Mouse (Mus musculus) cerebellum, postnatal 36 days (tissue): Measurements from ENCODE around the gene Ppfia3.

Experiments
- DNase-seq, 2 experiments: peaks; one replicate each; pipeline ENCODE4 v3.0.0; 2021 to 2022; ENCODE audit warnings: mixed read lengths in 2 of 2

Gene Ppfia3

DNA sequence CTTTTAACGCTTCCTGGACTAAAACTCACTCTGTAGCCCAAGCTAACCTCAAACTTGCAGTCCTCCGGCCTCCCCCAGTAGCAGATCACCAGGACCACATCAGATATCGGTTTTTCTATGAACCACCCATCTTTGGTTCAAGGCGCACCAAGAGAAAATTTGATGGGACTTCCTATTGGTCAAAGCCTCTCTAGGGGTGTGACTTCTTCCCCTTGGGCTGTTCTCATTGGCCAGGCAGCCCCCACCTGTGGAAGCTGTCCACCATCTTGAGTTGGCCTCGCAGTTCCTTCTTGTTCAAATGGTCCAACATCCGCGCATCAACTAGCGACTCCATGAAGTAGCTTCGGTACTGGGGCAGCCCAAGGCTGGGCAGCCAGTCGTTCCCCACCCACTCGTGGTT, 24.7 kb downstream of the Ppfia3 start:
- DNase-seq: no peak

DNA sequence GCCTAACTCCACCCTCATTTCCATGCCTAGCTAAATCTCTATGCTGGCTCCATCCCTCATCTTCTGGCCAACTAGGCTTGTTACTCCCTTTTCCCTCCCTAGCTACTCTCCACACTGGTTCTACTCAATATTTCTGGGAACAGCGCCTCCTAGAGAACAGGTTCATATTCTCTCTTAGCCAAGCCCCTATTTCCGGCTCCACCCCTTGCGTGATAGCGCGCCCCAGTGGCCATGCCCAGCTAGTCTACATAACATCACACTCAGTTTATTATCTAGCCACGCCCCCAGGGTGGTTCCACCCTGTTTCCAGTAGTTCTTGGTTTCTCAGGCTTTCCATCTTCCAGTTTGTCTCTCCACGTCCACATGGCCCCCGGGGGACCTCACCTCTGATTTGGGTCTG, 25.5 kb downstream of the Ppfia3 start:
- peak; percentile 66 to 72 for DNase-seq

DNA sequence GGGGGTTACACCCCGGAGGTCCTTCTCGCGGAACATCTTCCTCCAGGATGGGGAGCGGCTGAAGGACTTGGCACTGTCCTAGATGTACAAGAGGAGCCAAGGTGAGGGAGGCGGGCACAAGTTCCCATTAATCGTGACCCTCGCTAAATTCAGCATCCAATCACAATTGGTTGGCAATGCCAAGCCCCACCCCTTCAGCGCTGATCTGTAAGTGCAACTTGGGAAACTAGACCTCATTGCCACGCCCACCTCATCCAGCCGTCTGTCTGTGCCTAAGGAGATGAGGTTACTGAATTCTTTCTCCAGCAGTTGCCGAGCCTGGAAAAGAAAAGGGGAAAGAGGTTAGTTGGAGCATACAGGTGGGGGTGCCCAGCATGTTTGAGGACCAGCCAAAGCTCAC, 26.1 kb downstream of the Ppfia3 start:
- no peak for DNase-seq

DNA sequence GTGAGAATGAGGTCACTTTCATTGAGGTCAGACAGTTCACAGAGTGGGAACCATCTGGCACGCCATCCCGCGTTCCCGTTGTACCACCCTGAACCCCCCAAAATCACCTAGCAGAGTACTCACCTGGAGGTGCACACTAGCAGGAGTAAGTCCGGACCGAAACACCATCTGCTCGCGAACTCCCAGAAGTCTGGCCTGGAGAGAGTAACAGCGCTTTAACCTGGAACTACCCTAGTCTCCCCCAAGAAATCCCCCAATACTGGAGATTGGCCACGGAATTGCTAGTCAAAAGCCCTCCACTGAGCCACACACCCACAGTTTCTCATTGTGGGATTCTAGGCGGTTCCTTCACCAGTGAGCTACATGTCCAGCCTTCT, 26.8 kb downstream of the Ppfia3 start:
- DNase-seq: no peak

DNA sequence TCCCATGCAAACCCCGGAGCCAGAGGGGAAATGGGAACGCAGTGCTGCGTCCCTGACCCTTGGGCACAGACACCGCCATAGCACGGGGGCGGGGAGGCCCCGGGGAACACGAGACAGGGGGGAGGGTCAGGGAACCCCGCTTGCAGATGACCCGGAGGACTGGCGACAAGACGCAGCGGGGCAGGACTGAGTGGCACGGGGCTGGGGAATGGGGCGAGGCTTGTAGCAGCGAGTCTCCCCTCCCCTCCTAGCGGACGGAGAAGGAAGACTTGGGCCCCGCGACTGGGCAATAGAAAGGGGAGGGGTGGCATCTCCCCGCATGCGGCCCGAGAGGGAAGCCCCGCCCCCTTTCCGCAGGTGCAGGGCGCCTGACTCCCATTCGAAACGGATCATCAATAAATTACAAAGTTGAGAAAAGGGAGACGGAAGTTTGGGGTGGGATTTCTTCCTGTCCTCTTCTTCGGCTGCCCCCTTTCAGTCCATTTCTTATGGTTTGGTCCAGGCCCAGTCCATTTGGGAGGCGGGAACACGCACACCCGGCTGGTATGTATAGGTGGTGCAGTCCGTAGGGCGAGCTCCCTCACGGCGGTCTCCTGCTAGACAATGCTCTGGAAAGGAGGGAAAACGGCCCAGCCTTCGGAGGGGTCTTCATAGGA, 27.3 kb downstream of the Ppfia3 start:
- peak; percentile 62 to 63 for DNase-seq

DNA sequence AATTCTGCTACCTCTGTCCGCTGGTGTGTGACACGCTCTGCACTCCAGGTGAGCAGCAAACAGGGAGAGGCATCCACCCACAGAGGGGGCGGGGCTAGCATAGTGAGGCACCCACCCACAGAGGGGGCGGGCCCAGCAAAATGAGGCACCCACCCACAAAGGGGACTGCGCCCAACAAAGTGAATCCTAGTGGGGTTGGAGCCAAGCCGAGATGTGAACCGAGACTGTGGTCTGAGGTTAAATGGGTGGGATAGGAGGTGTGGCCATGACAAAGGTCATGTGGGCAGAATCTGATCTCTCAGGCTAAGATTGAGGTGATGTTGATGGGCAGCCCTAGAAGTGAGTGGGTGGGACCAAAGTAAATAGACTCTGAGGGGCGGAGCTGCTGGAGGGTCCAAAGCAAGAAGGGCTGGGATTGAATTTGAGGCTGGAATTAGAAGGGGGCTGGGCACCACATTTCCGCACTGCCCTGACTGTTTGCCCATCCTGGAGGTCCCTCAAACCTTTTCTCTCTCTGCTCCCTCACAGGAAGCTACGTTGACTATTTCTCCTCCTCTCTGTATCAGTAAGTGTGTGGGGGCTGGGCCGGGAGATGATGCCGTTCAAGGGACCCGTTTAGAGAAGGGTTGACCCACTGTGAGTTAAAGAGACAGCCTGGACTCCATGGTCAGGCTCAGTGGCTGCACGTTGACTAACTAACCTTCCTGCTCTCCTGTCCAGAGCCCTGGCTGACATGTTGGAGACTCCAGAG, 28.5 kb downstream of the Ppfia3 start:
- peak in 1 of 2 experiments; percentile 24 for DNase-seq

DNA sequence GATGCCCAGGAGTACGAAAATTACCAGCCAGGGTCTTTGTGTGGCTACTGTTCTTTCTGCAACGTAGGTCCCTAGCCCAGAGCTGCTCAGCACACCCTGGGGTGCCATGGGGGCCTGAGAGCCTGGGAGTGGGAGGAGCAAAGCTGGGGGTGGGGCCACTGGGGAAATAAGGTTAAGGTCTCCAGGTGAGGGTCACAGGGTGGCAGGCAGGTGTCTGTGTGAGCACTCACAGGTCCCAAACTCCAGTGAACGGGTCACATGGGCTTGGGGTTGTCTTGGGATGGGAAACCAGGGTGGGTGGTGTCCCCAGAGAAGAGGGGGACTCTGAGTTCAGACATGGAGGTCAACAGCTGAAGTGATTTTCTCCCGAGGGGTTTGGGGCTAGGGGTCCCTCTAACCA, 29.4 kb downstream of the Ppfia3 start:
- DNase-seq: no peak

DNA sequence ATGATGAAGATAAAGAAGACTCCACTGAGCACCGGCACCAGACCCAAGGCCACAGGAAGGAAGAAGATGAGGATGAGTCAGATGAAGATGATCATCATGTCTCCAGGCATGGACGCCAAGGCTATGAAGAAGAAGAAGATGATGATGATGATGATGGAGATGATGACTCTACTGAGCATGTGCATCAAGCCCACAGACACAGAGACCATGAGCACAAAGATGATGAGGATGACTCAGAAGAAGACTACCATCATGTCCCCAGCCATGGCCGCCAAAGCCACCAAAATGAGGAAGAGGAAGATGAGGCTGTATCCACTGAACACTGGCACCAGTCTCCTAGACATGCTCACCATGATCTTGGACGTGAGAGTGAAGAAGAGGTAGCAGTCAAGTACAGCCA, 30.5 kb downstream of the Ppfia3 start:
- DNase-seq: no peak

DNA sequence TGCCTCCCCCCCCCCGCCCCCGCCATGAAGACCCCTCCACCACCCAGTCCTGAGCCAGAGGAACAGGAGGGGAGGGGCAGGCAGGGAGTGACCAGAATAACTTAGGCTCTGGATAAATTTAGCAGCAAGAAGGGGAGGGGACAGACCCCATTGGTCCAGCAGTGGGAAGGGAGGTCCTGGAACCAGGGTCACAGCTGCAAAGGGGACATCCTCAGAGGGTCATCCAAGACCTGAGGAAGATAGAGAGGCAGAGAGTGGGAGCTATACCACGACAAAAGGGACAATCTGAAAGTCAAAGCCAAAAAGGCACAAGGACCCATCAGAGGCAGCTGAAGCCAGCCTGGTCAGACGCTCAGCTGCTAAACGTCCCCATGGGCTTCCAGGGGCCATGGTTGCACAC, 31.8 kb downstream of the Ppfia3 start, which contains the start of gene Hrc:
TSS of gene Hrc (plus strand) at position 235 of the 400 bp plus-strand sequence.
- DNase-seq: no peak

DNA sequence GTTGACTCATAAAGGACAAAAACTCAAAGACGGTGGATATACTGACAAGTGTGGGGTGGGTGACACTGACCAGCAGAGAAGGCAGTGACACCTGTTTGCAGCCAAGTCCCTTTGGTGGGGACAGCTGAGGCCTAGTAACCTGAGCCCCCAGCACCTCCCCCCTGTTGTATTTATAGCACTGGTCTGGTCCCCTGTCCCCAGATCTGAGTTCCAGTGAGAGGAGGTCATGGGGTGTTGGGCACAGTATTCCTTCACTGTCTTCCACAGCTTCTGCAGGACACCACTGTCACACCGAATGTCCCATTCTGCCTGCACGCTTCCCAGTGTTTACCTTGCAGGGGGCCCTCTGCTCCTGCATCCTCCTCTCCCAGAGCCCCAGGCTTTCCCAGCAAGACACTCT, 32.2 kb downstream of the Ppfia3 start:
- DNase-seq: no peak

DNA sequence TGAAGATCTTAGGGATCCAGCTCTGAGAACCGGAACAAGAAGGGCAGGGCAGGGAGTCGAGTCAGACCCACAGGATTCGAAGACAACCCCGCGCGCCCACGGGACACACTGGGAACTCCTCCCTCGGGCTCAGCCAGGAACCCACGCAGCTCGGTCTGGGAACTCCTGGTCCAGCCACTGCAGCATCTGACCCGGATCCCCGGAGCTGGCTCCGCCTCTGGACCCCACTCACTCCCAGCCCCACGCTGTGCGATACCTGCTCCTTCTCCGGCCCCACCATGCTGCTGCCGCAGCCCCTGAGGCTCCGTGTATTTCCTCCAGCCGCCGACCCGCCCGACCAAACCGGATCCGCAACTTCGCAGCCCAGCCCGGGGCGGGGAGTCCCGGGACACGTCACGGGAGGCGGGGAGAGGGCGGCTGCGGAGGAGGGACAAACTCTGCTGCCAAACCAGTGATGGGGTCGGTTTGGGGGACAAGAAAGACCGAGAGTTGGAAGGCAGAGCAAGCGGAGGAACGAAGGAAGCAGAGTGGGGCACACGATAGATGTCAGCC, 33.3 kb downstream of the Ppfia3 start, which contains the start of gene Trpm4:
TSS of gene Trpm4 (minus strand) at position 350 of the 552 bp plus-strand sequence.
- peak; percentile 57 to 68 for DNase-seq

DNA sequence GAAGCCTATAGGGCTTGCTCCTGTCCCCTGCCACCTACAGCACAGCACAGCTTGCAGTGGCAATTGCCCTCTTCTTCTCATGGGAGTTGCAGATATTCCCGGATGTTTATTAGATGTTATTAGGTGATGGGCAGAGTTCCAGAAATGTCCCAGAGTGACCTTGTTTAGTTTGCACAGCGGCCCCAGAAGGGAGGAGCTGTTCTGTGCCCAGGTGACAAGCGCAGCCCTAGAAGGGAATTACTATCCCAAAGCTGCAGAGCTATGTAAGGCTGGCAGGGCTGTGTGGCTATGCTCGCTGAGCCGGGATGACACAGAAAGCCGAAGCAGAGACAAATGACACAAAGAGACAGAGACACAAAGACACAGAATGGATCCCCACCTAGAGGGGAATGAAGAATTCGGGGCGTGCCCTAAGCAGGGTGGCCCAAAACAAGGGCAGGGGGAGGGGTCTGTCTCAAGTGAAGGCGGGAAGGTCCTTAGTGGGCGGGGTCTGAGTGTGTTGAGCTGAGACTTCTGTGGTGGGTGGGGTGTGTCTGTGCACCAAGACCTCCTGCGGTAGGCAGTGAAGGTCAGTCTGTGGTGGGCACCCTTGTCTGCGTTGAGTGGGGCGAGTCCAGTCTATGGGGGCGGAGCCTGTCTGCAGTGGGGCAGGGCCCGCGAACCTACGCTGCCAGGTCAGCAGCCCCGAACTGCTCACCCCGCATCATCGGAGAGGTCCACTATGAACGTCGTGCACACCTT, 34.0 kb downstream of the Ppfia3 start:
- no peak for DNase-seq

DNA sequence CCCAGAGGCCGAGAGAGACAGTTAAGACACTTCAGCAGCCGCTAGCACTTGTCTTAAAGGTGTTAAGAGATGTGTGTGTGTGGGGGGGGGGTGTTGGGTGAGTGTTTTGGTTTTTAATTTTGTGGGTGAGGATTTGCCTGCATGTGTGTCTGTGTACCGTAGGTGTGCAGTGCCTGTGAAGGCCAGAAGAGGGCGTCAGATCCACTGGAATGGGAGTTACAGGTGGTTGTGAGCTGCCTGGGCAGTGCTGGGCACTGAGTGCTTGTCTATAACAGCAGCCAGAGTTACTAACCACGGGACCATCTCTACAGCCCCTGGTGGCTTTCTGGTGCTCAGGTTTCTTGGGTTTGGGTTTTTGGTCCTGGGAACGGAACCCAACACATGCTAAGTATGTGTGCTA, 35.3 kb downstream of the Ppfia3 start:
- DNase-seq: no peak

DNA sequence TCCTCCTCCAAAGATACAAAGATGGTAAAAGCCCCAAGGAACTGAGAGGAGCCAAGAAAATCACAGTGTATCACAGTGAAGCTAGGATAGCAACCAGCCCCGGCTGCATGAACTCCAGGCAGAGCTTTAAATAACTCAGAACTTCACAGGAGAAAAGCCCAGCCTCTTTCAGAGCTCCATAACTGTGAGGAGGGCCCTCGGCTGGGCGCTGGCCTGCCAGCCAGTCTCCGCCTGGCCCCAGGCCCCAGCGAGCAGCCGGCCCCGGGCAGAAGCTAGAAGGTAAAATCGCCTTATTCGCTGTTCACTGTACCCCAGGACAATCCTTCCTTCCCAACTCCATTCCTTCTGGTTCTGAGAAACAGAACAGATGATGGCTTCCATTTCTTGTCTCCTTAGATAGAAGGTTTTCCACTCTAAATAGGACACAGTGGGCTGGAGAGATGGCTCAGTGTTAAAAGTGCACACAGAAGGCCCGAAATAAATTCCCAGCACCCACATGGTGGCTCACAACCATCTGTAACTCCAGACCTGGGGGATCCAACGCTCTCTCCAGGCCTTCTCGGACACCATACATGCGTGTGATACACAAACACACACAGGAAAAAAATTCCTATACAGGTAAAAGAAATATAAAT, 37.9 kb downstream of the Ppfia3 start:
- no peak for DNase-seq

DNA sequence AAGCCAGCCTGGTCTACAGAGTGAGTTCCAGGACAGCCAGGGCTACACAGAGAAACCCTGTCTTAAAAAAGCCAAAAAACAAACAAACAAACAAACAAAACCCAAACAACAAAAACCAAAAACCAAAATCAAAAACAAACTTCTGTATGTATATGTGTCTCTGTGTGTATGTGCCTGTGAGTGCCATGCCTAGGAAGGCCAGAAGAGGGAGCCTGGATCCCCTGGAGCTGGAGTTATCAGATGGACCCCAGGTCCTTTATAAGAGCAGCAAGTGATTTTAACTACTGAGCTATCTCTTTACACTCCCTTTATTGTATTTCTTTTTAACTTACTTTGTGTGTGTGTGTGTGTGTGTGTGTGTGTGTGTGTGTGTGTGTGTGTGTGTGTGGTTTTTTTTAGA, 41.0 kb downstream of the Ppfia3 start:
- DNase-seq: no peak

DNA sequence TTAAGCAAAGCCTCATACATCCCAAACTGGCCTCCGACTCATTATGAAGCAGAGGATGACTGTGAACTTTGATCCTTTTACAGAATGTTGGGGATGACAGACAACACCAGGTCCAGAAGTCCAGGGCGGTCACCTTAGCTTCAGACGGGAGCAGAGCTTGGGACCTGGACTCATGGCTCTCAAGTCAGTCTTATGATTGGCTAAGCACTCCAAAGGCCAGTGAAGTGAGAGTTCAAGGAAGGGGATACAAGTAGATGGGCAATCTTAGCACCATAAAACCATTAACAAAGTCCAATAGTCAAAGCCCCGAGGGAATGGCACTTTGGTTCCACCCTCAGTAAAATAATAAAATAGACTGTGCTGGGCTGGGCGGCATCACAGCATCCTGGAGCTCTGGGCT, 43.8 kb downstream of the Ppfia3 start:
- no peak for DNase-seq

DNA sequence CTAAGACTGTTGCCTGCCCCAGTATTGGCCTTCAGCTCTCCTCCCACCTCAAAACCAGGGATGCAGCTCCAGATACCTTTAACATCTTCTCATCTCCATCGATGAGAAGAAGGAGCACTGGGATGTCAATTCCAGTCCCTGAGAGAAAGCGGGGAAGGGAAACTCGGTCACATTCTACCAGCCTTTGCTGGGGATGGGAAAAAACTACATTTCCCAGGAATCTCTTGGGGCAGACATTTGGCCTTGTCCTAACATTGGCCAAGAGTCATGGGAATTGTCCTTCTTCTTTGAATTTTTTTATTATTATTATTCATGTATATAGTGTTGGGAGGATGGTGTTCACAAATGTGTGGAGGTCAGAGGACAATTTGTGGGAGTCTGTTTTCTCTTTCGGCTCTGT, 44.6 kb downstream of the Ppfia3 start:
- no peak for DNase-seq

DNA sequence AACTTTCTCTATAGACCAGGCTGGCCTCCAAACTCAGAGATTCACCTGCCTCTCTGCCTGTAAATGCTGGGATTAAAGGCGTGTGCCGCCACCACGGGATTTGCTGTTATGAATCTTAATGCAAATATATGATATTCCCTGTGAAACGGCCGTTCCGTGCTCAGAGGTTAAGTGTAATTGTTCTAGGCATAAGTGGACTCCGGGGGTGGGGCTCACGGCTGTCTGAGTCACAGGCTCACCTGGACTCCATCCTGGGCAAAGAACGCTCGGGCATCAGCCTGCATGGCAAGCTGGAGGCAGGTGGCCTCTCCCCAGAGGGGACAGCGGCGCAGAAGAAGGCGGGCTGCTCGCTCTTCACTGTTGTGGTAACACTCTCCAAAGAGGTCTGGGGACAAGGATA, 50.3 kb downstream of the Ppfia3 start:
- no peak for DNase-seq

DNA sequence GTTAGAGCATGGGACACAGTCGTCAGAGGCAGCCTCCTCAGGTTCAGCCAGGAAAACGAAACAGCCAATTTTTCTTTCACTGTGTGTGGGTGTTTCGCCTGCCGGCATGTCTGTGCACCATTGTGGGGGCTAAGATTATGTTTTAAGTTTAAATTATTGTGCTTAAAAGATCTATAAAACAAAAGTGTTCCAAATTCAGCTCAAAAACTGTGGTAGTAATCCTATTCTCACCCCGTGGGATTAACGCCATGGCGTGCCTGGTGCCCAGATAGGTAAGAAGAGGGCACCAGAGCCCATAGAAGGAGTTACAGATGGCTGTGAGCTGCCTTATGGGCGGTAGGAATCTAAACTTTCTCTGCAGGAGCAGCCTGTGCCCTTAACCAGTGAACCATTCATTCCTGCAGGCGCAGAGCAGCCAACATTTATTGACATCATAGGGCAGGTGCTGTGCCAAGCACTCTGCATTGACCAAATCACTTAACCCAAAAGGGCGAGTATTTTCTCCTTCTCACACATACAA, 51.6 kb downstream of the Ppfia3 start:
- DNase-seq: no peak

DNA sequence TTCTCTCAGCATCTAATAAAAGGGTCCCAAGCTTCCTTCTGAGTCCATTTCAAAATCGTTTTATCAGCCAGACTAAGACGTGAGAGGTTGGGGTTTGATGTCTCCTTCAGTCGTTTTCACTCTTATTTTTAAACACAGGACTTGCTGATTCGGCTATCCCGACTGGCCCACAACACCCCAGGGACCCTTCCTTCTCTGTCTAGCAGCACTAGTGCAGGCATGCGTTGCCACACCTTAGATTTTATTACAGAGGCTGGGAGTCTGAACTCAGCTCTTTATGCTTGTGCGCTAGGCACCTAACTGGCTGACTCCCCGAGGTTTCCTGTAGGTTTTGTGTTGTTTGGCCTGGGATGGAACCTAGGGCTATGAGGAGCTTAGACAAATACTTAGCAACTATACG, 53.3 kb downstream of the Ppfia3 start:
- DNase-seq: no peak

DNA sequence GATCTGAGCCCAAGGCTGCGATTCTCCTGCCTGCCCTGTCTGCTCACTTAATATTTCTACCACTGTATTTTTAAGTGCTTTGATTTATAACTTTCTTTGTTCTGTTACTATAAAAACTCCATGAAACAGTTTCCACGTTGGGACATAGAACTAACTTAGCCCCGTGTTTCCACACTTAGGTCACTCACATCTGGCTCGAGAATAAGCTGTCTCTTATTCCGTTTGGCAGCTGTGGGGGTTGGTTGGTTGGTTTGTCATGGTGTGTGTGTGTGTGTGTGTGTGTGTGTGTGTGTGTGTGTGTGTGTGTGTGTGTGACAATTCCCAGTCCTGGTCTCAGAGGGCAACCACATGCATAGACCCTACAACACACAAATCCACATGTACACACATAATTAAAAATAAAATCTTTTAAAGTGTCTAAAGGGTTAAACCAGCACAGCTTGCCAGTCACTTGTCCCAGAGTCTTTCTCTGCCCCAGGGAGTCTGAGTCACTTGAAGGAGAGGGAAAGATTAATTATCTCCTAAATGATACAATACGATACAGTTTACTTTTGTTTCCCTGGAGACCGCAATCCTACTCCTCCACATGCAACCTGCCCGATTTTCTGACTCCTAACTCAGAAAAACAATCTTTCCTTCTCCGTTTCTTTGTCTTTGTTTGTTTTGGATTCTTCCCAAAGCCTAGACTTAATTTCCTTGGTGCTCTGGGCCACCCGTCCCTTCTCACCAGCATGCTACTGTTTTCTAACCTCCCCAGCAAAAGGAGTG, 53.9 kb downstream of the Ppfia3 start:
- DNase-seq: no peak

DNA sequence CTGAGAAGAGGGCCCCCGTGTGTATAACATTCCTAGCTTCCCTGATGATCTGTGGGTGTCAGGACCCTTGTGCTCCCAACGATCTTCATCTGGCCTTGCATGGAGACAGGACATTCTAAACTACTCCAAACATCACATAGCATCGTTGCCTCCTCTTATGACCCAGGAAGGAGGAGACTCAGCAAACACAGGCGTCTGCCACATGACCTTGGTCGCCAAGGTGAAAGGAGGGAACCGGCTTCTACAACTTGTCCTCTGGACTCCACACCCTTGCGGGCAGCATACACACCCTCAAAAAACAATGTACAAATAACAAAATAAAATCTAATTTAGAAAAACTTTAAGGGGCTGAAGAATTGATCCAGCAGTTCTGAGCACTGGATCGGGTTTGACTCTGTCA, 54.8 kb downstream of the Ppfia3 start:
- DNase-seq: no peak
